Mouse (Mus musculus): ENCODE results near the gene Adora1.

GRCm38 (mm10) chr1:134193674-134194197, 41.5 kb downstream of the Adora1 start:
- TF ChIP-seq CTCF (conservative IDR thresholded peaks at IDR 0.05; ENCODE audit: low read length), result no peak
- TF ChIP-seq POU5F1 (IDR thresholded peaks at IDR 0.05; ENCODE audit: borderline replicate concordance, low read length), result no peak

Data from E14TG2a.4 (cell line).